Mouse (Mus musculus): Measurements from ENCODE around the gene Gm6034.
"Not testable (repeated sequence)": the region's sequence is repeated elsewhere in the genome, so short reads cannot be mapped to it uniquely, and the experiment has no call there.

Gm6034 gene

DNA sequence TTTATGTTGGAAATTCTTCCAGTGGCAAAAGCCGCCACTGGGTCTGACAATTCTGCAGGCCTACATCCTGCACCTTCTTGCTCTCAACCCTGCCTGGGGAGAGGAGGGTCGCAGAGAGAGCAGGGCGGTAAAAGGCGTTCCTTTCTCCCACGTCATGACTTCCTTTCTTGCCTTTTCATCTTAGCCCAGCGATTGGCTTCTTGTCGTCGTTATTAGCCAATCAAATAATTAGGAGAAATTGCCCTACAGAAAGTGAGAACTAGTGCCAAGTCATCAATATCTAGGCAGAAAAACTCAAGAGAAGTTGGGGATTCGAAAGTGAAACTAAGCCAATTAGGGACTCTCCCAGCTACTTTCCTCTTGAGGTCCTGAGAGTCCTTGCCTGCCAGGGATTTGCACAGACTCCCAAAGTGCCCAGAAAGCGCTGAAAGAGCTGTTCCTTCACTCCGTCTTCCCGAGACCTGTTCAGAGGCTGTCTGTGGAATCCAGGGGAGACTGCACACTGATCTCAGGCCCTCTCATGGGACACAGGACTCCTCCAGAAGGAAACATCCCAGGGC lies at the start of gene Gm6034, which contains the start of gene H2-T22:
TSS of gene Gm6034 (plus strand) at position 352 of the 560 bp plus-strand sequence.
TSS of gene H2-T22 (minus strand) at position 138 of the 560 bp plus-strand sequence.
- peak; percentile 65 to 78 for DNase-seq

DNA sequence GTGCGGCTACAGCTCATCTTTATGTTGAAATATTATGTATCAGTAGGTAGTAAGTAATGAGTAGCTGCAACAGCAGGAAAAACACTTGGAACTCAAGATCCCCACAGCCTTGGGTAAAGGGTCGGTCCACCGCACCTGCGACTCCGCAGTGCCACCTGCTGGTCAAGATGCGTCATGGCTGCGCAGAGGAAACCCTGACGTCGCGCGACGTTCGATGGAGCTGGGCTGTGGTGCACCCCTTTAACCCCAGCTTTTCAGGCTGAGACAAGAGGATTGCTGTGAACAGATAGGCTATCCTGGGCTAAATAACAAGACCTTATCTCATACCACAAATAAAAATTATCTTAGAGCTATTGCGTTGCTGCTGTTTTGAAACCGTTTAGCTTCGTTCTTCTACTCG lies 49.1 kb upstream of the Gm6034 start:
- peak; percentile 84 to 86 for DNase-seq

DNA sequence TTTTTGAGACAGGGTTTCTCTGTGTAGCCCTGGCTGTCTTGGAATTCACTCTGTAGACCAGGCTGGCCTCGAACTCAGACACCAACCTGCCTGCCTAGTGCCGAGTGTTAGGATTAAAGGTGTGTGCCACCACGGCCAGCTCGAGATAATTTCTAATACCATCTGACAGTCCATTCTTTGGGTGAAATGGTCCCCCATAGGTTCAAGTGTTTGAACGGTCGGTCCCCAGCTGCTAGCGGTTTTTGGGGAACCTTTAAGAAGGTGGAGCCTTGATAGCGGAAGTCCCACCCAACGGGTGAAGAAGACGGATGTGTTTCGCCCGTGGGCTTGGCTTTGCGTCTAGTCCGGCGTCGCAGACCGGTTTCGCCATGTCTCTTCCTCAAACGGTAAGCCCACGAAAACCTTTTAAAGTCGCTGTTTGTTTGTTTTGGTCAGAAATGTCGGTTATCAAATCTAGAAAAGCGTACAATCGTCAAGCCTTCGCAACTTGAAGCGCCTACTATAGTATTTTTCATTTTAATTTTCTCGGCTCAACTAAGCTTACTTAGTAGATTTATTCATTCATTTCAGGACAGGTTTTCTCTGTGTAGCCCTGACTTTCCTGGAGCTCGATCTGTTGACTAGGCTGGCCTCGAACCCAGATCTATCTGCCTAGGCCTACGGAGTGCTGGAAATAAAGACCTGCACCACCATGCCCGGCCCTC lies 48.4 kb upstream of the Gm6034 start:
- DNase-seq: peak; percentile 80 to 86

DNA sequence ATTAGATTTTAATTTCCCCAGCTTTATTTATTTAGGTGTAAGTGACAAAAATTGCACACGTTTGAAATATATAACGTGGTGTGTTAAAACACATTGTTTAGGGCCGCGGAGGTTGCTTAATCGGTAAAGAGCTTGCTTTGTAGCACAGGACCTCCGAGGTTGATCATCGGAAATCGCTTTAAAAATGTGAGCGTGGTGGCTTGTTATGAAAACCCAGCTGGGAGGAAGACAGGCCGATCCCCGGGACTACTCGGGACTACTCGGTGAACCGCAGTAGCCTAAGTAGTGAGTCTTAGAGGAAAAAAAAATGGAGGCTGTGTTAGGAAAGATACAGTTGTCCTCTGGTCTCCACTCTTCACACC lies 47.9 kb upstream of the Gm6034 start:
- no peak for DNase-seq

DNA sequence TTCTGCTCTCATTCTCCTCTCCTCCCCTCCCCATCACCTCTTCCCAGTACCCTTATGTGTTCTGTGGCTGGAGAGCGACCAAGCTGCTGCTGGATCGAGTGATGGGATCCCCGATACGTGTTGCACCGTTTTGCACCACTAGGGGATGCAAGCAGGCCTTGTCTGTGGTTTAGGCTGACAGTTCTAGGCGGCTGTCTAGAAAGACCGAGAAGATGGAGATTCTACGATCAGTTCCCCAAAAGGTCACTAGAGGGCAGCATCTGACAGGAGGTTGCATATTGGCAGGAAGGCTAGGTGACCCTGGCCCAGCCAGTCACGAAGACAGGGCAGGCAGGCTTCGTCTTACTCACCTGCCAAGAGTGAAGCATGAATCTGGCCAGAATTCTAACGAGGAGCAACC lies 45.8 kb upstream of the Gm6034 start:
- peak; percentile 96 for DNase-seq

DNA sequence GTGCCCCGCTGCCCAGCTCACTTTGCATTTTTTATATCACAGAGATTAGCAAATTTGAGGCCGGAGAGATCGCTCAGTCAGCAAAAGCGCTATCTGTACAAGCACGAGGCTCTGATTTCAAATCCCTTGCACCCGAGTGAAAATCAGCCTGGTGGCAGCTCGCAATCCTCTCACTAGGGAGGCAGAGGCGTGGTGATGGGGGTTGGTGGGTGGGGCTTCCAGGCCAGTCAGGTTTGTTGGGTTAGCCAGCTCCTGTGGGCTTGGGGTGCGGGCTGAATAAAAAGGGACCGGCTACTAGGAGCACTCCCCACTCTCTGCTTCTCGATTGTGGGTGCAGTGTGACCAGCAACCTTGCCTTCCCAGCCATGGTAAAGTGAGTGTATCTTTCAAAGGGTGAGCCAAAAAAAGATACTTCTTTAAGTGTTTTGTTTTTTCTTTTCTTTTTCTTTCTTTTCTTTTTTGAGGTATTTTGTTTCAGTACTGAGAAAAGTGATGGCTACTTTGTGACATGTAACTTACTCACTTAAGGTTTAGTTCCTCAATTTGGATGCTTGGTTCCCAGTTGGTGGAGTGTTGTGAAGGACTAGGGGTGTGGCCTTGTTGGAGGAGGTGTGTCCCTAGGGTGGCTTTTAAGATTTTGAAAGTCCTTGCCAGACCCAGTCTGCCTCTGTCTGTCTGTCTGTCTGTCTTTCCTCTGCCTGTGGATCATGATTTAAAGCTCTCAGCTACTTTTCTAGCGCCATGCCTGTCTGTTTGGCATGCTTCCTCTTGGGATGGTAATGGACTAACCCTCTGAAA lies 44.8 kb upstream of the Gm6034 start:
- DNase-seq: peak in 1 of 2 experiments; percentile 29

DNA sequence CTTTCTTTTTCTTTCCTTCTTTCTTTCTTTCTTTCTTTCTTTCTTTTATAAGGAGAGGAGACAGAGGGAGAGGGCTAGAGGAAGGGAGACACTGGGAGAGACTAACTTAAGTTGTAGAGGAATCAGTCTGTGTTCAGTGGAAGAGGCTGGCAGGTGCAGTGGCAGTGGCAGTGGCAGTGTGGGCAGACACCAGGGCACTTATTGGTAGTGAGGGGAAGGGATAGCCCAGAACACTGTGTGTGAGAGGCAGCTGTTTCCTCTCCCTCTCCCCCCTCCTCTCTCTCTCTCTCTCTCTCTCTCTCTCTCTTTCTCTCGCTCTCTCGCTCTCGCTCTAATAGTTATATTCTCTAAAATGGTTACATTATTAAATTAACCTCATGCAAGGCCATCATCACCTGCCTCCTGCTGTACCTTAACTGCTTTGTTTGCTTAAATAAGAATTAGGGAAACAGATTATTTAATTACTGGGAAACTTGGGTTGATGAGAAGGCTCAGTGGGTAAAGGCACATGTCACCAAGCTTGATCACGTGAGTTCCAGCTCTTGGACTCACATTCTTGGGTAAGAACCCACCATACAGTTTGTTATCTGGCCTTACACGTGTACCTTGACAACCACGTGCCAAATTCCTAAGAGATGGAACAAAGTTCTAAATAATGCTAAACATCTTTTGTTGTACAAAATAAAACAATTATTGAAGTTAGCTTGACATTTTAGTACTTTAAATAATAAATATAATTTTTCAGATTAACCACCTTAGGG lies 44.0 kb upstream of the Gm6034 start:
- DNase-seq: no peak

DNA sequence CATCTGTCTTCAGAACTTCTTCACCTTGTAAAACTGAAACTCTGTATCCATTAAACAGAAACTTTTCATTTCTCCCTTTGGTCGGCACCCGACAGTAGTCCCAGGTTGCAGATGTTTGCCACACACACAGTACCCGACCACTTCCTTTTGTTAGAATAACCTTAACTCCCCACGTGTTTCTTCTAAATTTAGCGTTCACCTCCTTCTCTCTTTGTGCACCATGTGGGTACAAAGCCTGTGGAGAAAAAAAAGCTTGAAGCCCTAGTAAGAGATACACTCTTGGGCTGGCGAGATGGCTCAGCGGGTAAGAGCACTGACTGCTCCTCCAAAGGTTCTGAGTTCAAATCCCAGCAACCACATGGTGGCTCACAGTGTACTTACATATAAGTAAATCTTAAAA lies 43.4 kb upstream of the Gm6034 start:
- no peak for DNase-seq

DNA sequence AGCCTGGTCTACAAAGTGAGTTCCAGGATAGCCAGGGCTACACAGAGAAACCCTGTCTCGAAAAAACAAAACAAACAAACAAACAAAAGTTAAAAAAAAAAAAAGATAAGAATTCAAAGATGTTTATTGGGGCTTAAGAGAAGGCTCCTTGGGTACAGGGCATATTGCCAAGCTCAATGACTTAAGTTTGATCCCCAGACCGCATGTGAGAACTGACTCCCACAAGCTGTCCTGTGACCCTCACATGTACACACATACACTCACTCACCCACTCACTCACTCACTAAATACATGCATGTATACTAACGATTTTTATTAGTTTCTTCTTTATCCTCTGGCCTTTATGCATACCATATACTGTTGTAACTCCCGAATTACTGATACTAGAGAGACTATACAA lies 42.4 kb upstream of the Gm6034 start:
- DNase-seq: no peak

DNA sequence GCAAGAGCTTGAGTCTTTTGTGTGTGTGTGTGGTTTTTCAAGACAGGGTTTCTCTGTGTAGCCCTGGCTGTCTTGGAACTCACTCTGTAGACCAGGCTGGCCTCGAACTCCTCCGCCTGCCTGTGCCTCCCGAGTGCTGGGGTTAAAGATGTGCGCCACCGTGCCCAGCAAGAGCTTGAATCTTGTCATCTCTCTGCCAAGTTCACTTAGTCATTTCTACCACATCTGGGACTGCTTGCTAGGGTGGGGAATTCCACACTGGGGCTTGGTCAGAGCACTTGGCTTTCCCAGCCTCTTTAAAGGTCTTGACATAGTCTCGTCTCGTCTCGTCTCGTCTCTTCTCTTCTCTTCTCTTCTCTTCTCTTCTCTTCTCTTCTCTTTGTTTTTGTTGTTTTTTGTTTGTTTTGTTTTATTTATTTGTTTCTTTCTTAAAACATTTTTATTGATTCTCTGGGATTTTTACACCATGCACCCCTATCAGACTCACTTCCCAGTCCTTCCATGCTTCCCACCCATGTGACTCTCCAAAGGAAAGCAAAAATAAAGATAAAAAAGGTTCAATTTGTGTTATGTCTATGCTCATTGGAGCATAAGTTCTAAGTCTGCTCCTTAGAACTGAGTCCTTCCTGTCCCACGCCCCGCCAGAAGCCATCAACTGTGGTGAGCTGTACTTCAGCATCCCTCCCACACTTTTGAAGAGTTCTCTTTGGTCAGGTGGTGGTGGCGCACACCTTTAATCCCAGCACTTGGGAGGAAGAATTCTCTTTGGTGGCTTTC lies 41.5 kb upstream of the Gm6034 start:
- no peak for DNase-seq

DNA sequence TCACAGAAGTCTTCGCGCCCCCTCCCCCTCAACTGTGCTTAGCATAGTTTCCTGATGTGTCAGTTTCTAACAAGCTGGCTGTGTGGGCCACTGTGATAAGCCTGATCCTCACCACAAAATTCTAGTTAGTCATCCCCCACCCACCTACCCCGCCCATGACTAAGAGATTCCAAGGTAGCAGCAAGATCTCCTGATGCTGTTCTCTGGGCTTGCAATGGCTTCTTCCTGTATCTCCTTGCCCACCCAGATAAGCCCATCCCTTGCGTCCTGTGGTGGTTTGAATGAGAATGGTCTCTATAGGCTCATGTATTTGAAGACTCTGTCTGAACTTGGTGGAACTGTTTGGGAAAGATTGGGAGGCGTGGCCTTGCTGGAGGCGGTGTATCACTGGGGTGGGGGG lies 40.8 kb upstream of the Gm6034 start:
- DNase-seq: no peak

DNA sequence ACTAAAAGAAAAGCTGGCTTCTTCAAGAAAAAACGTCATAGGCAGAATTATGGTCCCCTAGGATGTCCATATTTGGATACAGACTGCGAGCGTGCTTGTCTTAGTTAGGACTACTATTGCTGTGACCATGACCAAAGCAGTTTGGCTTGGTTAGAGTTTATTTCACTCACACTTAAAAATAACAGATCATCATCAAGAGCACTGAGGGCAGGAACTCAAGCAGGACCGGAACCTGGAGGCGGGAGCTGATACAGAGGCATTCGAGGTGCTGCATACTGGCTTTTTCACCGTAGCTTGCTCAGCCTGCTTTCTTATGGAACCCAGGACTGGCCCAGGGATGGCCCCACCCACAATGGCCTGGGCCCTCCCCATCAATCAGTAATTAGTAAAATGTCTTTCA lies 39.4 kb upstream of the Gm6034 start:
- no peak for DNase-seq

DNA sequence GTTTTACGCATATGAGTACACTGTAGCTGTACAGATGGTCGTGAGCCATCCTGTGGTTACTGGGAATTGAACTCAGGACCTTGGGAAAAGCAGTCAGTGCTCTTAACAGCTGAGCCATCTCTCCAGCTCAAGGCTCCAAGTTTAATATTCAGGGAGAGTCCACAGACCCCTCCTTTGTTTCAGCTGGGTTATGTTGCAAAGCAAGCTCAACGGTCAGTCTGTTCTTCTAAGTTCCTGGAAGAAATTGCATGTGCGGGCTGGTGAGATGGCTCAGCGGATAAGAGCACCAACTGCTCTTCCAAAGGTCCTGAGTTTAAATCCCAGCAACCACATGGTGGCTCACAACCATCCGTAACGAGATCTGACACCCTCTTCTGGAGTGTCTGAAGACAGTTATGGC lies 38.4 kb upstream of the Gm6034 start:
- DNase-seq: not testable (repeated sequence)

DNA sequence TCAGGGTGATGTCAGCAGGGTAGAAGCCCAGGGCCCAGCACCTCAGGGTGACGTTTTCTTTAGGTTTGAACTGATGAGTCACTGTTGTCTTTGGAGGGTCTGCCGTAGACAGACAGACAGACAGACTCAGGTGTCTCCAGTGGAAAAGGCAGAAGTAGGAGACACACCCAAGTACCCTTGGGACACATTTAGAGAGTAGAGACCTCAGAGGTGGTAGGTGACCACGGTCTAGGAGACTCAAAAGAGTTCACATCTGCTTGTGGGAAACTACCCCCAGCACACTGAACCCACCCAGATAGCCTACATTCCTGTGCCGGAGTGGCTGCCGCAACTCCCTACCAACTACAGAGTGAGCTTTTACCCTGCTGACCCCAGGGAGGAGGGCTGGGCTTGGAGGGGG lies 27.8 kb upstream of the Gm6034 start:
- DNase-seq: no peak

DNA sequence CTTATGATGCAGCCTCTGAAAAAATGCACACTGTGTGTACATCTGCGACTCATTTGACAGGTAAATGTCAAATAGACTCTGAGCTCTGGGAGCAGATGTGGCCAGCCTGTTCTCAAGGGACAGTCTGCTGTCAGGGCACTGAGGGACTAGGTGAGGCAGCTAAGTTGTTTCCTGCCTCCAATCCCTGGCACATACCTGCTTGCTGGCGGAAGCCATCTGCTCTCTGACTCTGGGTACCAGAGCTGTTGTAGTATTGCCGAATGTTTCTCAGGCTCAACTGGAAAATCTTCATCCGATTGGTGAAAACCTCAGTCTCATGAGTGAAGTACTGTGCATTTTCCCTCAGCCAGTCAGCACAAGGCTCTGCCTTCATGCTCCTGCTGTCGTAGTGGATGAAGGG lies 25.7 kb upstream of the Gm6034 start:
- no peak for DNase-seq

DNA sequence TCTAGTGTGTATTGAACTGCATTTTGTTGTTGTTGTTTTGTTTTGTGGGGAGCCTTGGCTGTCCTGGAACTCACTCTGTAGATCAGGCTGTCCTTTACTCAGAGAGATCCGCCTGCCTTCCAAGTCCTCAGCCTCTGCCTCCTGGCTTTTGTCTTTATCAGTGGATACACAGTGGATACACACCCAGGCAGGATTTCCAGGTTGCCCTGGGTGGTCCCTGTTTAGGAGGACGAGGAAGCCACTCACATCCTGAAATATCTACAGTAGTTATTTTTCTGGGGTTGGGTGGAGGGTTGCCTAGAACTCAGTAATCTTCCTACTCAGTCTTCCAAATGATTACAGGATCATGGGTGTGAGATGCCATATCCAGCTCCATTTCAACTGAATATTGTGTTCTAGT lies 23.8 kb upstream of the Gm6034 start:
- no peak for DNase-seq

DNA sequence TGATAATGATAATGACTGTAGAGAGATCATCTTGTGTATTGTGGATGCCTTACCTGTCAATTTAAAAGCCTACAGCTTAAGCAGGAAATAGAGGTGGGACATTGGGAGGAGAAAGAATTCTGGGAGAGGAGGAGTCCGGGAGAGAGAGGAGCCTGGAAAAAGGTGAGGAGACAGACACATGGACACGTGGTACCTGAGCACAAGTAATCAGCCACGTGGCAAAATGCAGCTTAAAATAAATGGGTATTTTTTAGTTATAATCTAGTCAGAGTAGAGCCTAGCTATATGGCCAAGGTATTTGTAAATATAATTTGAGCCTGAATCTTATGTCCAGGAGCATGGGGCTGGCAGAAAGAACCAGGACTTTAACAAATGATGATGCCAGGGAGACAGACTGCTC lies 23.2 kb upstream of the Gm6034 start:
- DNase-seq: no peak

DNA sequence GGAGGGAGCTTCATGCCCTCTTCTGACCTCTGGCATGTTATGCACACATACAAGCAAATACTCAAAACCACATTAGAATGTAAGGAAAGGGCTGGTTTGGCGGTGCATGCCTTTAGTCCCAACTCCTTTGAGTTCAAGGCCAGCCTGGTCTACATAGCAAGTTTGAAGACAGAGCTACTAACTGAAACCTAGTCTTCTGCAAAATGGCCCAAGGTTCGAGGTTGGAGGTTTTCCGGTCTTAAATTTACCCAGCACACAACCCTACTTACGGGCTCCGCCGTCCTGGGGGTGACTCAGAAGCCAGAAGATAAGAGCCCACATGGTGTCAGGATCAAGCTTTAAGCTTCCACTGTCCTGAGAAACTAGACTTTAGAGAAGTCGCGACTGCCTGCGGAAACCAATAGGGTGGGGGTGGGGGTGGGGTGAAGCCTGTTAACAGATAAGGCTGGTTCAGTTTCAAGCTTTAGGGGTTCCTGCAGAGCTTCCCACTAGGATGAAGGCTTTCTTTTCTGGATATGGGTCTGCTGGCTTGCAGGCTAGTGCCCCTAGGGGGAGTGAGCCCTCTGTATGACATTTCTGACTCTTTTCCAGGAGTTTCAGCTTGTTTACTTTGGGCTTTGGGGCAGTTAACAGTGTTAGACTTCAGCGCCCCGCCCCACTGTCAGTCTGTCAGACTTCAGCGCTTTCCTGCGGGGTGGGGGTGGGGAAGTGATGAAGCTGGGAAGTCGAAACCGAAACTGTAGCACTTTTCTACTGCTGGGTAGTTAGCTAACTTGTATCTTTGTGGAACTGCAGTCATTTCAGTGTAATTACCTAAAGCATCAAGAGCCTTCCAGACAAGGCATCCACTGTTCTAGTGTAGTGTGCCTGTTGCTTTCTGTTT lies 22.3 kb upstream of the Gm6034 start, which contains the start of gene H2-T24:
TSS of gene H2-T24 (minus strand) at position 370 of the 883 bp plus-strand sequence.
- DNase-seq: peak; percentile 77 to 87

DNA sequence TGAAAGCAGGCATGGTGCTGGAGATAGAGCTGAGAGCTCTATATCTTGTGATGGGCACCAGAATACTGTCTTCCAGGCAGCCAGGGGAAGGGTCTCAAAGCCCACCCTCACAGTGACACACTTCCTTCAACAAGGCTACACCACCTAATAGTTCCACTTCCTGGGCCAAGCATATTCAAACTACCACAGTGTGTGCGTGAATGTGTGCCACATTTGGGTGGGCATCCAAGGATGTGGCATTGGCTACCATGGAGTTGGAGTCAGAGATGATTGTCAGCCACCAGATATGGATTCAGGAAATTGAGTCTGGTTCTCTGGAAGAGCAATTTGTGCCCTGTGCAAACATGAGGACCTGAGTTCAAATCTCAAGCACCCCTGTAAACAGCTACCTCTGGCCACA lies 21.5 kb upstream of the Gm6034 start:
- no peak for DNase-seq

DNA sequence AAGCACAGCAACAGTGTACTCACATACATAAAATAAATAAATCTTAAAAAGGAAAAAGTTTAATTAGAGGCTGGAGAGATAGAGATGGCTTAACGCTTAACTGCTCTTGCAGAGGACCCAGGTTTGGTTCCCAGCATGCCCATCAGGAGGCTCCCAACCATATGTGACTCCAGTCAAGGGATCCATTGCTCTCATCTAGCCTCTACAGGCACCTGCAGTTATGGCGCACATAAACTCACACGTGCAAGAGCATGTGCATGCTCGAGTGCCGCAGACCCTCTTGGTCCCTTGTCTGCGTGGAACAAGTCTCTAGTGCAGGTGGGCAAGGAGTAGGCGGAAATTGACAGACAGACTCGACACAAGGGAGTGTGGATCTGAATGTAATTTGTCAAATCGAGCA lies 20.7 kb upstream of the Gm6034 start:
- no peak for DNase-seq

DNA sequence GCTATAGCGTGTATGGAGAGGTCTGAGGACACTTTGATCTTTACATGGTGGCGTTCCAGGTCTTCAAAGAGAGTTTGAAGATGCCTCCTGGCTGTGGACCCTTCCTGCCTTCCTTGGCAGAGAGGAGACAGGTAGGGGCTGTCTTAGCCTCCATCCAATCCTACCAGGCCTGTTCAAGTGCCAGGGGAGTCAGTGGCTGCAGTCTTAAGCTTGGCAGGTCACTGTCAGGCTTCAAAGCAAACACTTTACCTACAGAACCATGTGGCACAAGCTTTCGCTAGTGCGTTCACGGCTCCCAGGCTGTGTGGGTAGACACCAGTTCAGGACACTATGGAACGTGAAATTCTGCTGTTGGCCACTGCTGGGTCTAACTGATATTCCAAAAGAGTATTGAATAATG lies 19.8 kb upstream of the Gm6034 start:
- DNase-seq: no peak
